Mouse (Mus musculus) G1E (cell line): ENCODE measurements at regions not wholly inside any gene's neighbourhood (a gene's known extent, or its start where the extent isn't known, plus 50 kb on each side); places are given as distances from the start of the nearest gene placed in this dataset.

Experiments
- CTCF ChIP-seq: IDR thresholded peaks from 2 replicates; pipeline ENCODE4 v1.5.1; 2012; ENCODE audit warnings: low read depth, low read length, inconsistent platforms, mixed read lengths
- TAL1 ChIP-seq: conservative IDR thresholded peaks from 2 replicates; pipeline ENCODE4 v1.6.1; 2012; ENCODE audit warnings: low read depth, low read length, inconsistent platforms, mixed read lengths

- no peak for TF ChIP-seq CTCF
- TF ChIP-seq TAL1: no peak
Measured at GRCm38 (mm10) chr5:75823646-75824045, 154.6 kb downstream of the Kdr start.
